Mouse (Mus musculus): ENCODE results near the gene Tpbg. TPM values are rescaled to one million over a fixed set of nuclear protein-coding genes. Genes with fewer than 3 reads are reported as not detected.
"Not testable (repeated sequence)": the region's sequence is repeated elsewhere in the genome, so short reads cannot be mapped to it uniquely, and the experiment has no call there.

Tpbg gene
- 10.2 and 15.7 TPM in 2 replicates for polyA plus RNA-seq (2012; rRNA removed)

- Histone ChIP-seq H3K27me3 (ENCODE audit: control insufficient read depth, insufficient read depth, low read length) (no peaks in the 10 kb centered on the region; the same call in 1 of the 2 replicates), H3K27ac (ENCODE audit: insufficient read depth, low read length) (no peak within 1 kb of the TSS), H3K4me3 (replicated peaks; ENCODE audit: insufficient read depth, low read depth, low read length) (peak within 1 kb of the TSS; percentile 82), H3K4me1 (ENCODE audit: control insufficient read depth, insufficient read depth, low read length) (no peaks in the 10 kb centered on the region)
- WGBS = under 1% methylated on average over 39 of the region's 39 CpGs
- TF ChIP-seq POLR2A (IDR thresholded peaks at IDR 0.05; ENCODE audit: borderline replicate concordance, insufficient read depth, low read length) = no peak
- TF ChIP-seq CTCF (IDR thresholded peaks at IDR 0.05; ENCODE audit: borderline replicate concordance, insufficient read depth, low read depth, low read length) = no peak
- peak; percentile 8 to 37 for DNase-seq
Measured at GRCm38 (mm10) chr9:85842351-85843011, at the start of gene Tpbg. Gene Tpbg, plus strand, starts transcription at chr9:85842380.

GRCm38 (mm10) chr9:85801986-85802385, 40.2 kb upstream of the Tpbg start:
- not testable (repeated sequence) for H3K4me1 ChIP-seq (ENCODE audit: control insufficient read depth, insufficient read depth, low read length); H3K27me3 ChIP-seq (ENCODE audit: control insufficient read depth, insufficient read depth, low read length); H3K27ac ChIP-seq (ENCODE audit: insufficient read depth, low read length); H3K4me3 ChIP-seq (replicated peaks; ENCODE audit: insufficient read depth, low read depth, low read length); DNase-seq
- WGBS = 87% methylated on average over 2 of the region's 2 CpGs

- H3K4me1 ChIP-seq (ENCODE audit: control insufficient read depth, insufficient read depth, low read length) = no peaks in the 10 kb centered on the region; the same call in 1 of the 2 replicates
- TF ChIP-seq POLR2A (IDR thresholded peaks at IDR 0.05; ENCODE audit: borderline replicate concordance, insufficient read depth, low read length) (no peak), CTCF (IDR thresholded peaks at IDR 0.05; ENCODE audit: borderline replicate concordance, insufficient read depth, low read depth, low read length) (no peak)
- no peak for DNase-seq
- H3K27ac ChIP-seq (ENCODE audit: insufficient read depth, low read length) = no peak overlapping the region
- no peak overlapping the region for H3K4me3 ChIP-seq (replicated peaks; ENCODE audit: insufficient read depth, low read depth, low read length)
- H3K27me3 ChIP-seq (ENCODE audit: control insufficient read depth, insufficient read depth, low read length) = no peaks in the 10 kb centered on the region
- 69% methylated on average over 4 of the region's 4 CpGs for WGBS
Measured at GRCm38 (mm10) chr9:85802563-85802962, 39.6 kb upstream of the Tpbg start.

- Histone ChIP-seq H3K27me3 (ENCODE audit: control insufficient read depth, insufficient read depth, low read length) (no peaks in the 10 kb centered on the region), H3K4me1 (ENCODE audit: control insufficient read depth, insufficient read depth, low read length) (no peaks in the 10 kb centered on the region; the same call in 1 of the 2 replicates), H3K4me3 (replicated peaks; ENCODE audit: insufficient read depth, low read depth, low read length) (no peak overlapping the region), H3K27ac (ENCODE audit: insufficient read depth, low read length) (no peak overlapping the region)
- no peak for TF ChIP-seq CTCF (IDR thresholded peaks at IDR 0.05; ENCODE audit: borderline replicate concordance, insufficient read depth, low read depth, low read length)
- no peak for TF ChIP-seq POLR2A (IDR thresholded peaks at IDR 0.05; ENCODE audit: borderline replicate concordance, insufficient read depth, low read length)
- WGBS = 41% methylated on average over 6 of the region's 6 CpGs
- peak in 1 of 2 experiments; percentile 22 for DNase-seq
Measured at GRCm38 (mm10) chr9:85806411-85806810, 35.8 kb upstream of the Tpbg start.

- 93% methylated on average over 3 of the region's 3 CpGs for WGBS
- Histone ChIP-seq H3K4me3 (replicated peaks; ENCODE audit: insufficient read depth, low read depth, low read length) (no peak overlapping the region), H3K27ac (ENCODE audit: insufficient read depth, low read length) (no peak overlapping the region), H3K27me3 (ENCODE audit: control insufficient read depth, insufficient read depth, low read length) (no peaks in the 10 kb centered on the region), H3K4me1 (ENCODE audit: control insufficient read depth, insufficient read depth, low read length) (no peaks in the 10 kb centered on the region; the same call in 1 of the 2 replicates)
- no peak for DNase-seq
- TF ChIP-seq POLR2A (IDR thresholded peaks at IDR 0.05; ENCODE audit: borderline replicate concordance, insufficient read depth, low read length) (no peak), CTCF (IDR thresholded peaks at IDR 0.05; ENCODE audit: borderline replicate concordance, insufficient read depth, low read depth, low read length) (no peak)
Measured at GRCm38 (mm10) chr9:85809246-85809645, 32.9 kb upstream of the Tpbg start.

- TF ChIP-seq POLR2A (IDR thresholded peaks at IDR 0.05; ENCODE audit: borderline replicate concordance, insufficient read depth, low read length) (no peak), CTCF (IDR thresholded peaks at IDR 0.05; ENCODE audit: borderline replicate concordance, insufficient read depth, low read depth, low read length) (no peak)
- WGBS = 75% methylated on average over 11 of the region's 11 CpGs
- Histone ChIP-seq H3K4me1 (ENCODE audit: control insufficient read depth, insufficient read depth, low read length) (no peaks in the 10 kb centered on the region), H3K4me3 (replicated peaks; ENCODE audit: insufficient read depth, low read depth, low read length) (no peak overlapping the region), H3K27ac (ENCODE audit: insufficient read depth, low read length) (no peak overlapping the region), H3K27me3 (ENCODE audit: control insufficient read depth, insufficient read depth, low read length) (no peaks in the 10 kb centered on the region)
- no peak for DNase-seq
Measured at GRCm38 (mm10) chr9:85820829-85821228, 21.4 kb upstream of the Tpbg start.

GRCm38 (mm10) chr9:85835521-85836425, 6.4 kb upstream of the Tpbg start:
- no peaks in the 10 kb centered on the region for H3K27me3 ChIP-seq (ENCODE audit: control insufficient read depth, insufficient read depth, low read length)
- 7% methylated on average over 17 of the region's 17 CpGs for whole genome bisulfite sequencing
- peaks cover 3% of the 10 kb centered on the region; the same call in 1 of the 2 replicates for H3K4me1 ChIP-seq (ENCODE audit: control insufficient read depth, insufficient read depth, low read length)
- H3K27ac ChIP-seq (ENCODE audit: insufficient read depth, low read length) = peak overlapping the region; percentile 20; the same call in 1 of the 2 replicates
- peak; percentile 65 to 84 for DNase-seq
- no peak overlapping the region for H3K4me3 ChIP-seq (replicated peaks; ENCODE audit: insufficient read depth, low read depth, low read length)
- TF ChIP-seq POLR2A (IDR thresholded peaks at IDR 0.05; ENCODE audit: borderline replicate concordance, insufficient read depth, low read length) = no peak
- TF ChIP-seq CTCF (IDR thresholded peaks at IDR 0.05; ENCODE audit: borderline replicate concordance, insufficient read depth, low read depth, low read length) = peak; percentile 34; the same call in 1 of the 2 replicates

Measured in cerebellum, adult 2 months (tissue).